Comparison of ENCODE assay signal across 21 mouse cellular contexts in the genomic region with DNA sequence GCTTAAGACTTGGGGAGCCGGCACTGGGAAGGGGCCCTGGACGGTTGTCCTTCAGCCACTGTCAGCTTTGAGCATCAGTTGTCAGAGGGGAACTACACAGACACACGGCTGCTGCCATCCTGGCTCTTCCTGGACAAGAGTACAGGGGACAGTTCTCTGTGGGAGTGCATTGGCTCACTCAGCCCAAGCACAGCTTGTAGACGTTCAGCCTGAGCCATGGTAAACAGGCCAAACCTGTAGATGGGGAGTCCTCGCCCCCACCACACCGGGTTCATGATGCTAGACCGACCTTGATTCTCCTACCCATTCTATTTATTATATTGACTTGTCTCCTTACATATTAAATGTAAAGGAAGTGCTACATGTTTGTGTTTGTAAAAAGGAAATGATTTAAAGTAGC. TPM values are rescaled to one million over a fixed set of nuclear protein-coding genes. Genes with fewer than 3 reads are reported as not detected.
DNase-seq lines count a peak whose midpoint lies in the region; ATAC-seq lines count a peak whose summit lies in the region.
"Had no signal": no experiment of that assay in that cellular context is flagged by ENCODE, and none has a peak within 500 bp of the region (broad histone marks: within the 10 kb centered on the region; RNA-seq: fewer than 3 reads in every experiment).

No protein-coding gene starts in this region.

- no peak overlapping the region for H3K9ac ChIP-seq in forebrain, embryonic 11.5 days (ENCODE audit: low read length)
- H3K9ac ChIP-seq in forebrain, embryonic 13.5 days = no peak overlapping the region
- no peak overlapping the region for H3K9ac ChIP-seq in liver, embryonic 11.5 days (ENCODE audit: low read depth, low read length)
- H3K9ac ChIP-seq: embryonic facial prominence, embryonic 13.5 days; heart, embryonic 15.5 days; hindbrain, embryonic 13.5 days had no signal

- no peaks in the 10 kb centered on the region for H3K27me3 ChIP-seq in forebrain, embryonic 11.5 days (ENCODE audit: control insufficient read depth, insufficient read depth, low read length)
- H3K27me3 ChIP-seq in forebrain, embryonic 13.5 days = no peaks in the 10 kb centered on the region
- H3K27me3 ChIP-seq in liver, embryonic 11.5 days (replicated peaks; ENCODE audit: control insufficient read depth, insufficient read depth, low read length) = no peaks in the 10 kb centered on the region
- H3K27me3 ChIP-seq: embryonic facial prominence, embryonic 13.5 days; heart, embryonic 15.5 days; hindbrain, embryonic 13.5 days had no signal

- H3K36me3 ChIP-seq in forebrain, embryonic 11.5 days (ENCODE audit: control insufficient read depth, insufficient read depth, low read length) = no peaks in the 10 kb centered on the region
- H3K36me3 ChIP-seq in forebrain, embryonic 13.5 days (ENCODE audit: poor library complexity, severe bottlenecking) = peaks cover 30% of the 10 kb centered on the region
- H3K36me3 ChIP-seq in liver, embryonic 11.5 days (ENCODE audit: control insufficient read depth, insufficient read depth, low read length) = no peaks in the 10 kb centered on the region; the same call in 1 of the 2 replicates

- no peak for DNase-seq in cerebellum, adult 11-12 months
- peak; percentile 41 for DNase-seq in forebrain, embryonic 11.5 days (ENCODE audit: low spot score)
- peak; percentile 43 to 46 for DNase-seq in cerebellum, postnatal 10 days
- DNase-seq in liver, embryonic 11.5 days (ENCODE audit: low spot score) = no peak
- no peak for DNase-seq in testis, postnatal 10 days (ENCODE audit: low spot score)
- DNase-seq: adrenal gland, postnatal 10 days; B cell, adult 2 months; heart, adult 18-20 months; heart, postnatal 14 days; kidney, adult 11 months; kidney, adult 9 months had no signal

- H3K4me1 ChIP-seq in forebrain, embryonic 11.5 days (replicated peaks; ENCODE audit: control insufficient read depth, insufficient read depth, low read length) = no peaks in the 10 kb centered on the region
- H3K4me1 ChIP-seq in forebrain, embryonic 13.5 days = no peaks in the 10 kb centered on the region
- H3K4me1 ChIP-seq in liver, embryonic 11.5 days (replicated peaks; ENCODE audit: control insufficient read depth, insufficient read depth, low read length) = no peaks in the 10 kb centered on the region
- H3K4me1 ChIP-seq: embryonic facial prominence, embryonic 13.5 days; heart, embryonic 10.5 days; heart, embryonic 15.5 days; hindbrain, embryonic 13.5 days had no signal

- no peak overlapping the region for H3K4me2 ChIP-seq in forebrain, embryonic 11.5 days (ENCODE audit: low read depth, low read length, severe bottlenecking)
- H3K4me2 ChIP-seq in forebrain, embryonic 13.5 days = no peak overlapping the region
- no peak overlapping the region for H3K4me2 ChIP-seq in liver, embryonic 11.5 days
- H3K4me2 ChIP-seq: embryonic facial prominence, embryonic 13.5 days; heart, embryonic 15.5 days; hindbrain, embryonic 13.5 days had no signal

- no peaks in the 10 kb centered on the region for H3K9me3 ChIP-seq in forebrain, embryonic 11.5 days (ENCODE audit: control insufficient read depth, low read length)
- no peaks in the 10 kb centered on the region for H3K9me3 ChIP-seq in forebrain, embryonic 13.5 days (replicated peaks)
- H3K9me3 ChIP-seq in liver, embryonic 11.5 days (ENCODE audit: control insufficient read depth, low read length) = no peaks in the 10 kb centered on the region
- H3K9me3 ChIP-seq: embryonic facial prominence, embryonic 13.5 days; G1E; heart, embryonic 10.5 days; heart, embryonic 15.5 days; hindbrain, embryonic 13.5 days had no signal

- peak; percentile 85 for ATAC-seq in cerebellum, adult (ENCODE audit: insufficient number of reproducible peaks, low FRiP score, low TSS enrichment)
- no peak for ATAC-seq in forebrain, embryonic 11.5 days (replicated peaks; ENCODE audit: low FRiP score)
- no peak for ATAC-seq in forebrain, embryonic 13.5 days
- ATAC-seq in liver, embryonic 11.5 days (replicated peaks; ENCODE audit: low FRiP score) = no peak
- ATAC-seq: CD4-positive, CD25-positive, alpha-beta regulatory T cell, adult 4 months; forebrain, embryonic 14.5 days; hindbrain, postnatal 0 days had no signal

- H3K27ac ChIP-seq in forebrain, embryonic 11.5 days (ENCODE audit: low read depth, low read length) = no peak overlapping the region
- H3K27ac ChIP-seq in forebrain, embryonic 13.5 days = no peak overlapping the region
- H3K27ac ChIP-seq in liver, embryonic 11.5 days (ENCODE audit: low read depth, low read length) = no peak overlapping the region
- H3K27ac ChIP-seq: embryonic facial prominence, embryonic 13.5 days; heart, embryonic 10.5 days; heart, embryonic 15.5 days; hindbrain, embryonic 13.5 days; hindbrain, postnatal 0 days had no signal

- H3K4me3 ChIP-seq in forebrain, embryonic 11.5 days (ENCODE audit: low read depth, low read length) = no peak overlapping the region
- no peak overlapping the region for H3K4me3 ChIP-seq in forebrain, embryonic 13.5 days
- no peak overlapping the region for H3K4me3 ChIP-seq in liver, embryonic 11.5 days (ENCODE audit: low read depth, low read length)
- H3K4me3 ChIP-seq: embryonic facial prominence, embryonic 13.5 days; heart, embryonic 10.5 days; heart, embryonic 15.5 days; hindbrain, embryonic 13.5 days had no signal

- WGBS in forebrain, embryonic 11.5 days = 92% methylated on average over 7 of the region's 7 CpGs
- 90% methylated on average over 7 of the region's 7 CpGs for WGBS in forebrain, embryonic 13.5 days
- 84% methylated on average over 7 of the region's 7 CpGs for WGBS in liver, embryonic 11.5 days

RNA-seq across cellular contexts. Expression of gene Actr10, which starts 42.4 kb away (rescaled TPM):
- polyA plus RNA-seq in forebrain, embryonic 11.5 days (2014; fragmentation: Nextera tagmentation; extraction: Ambion mirVana) = 251 and 261 TPM in 2 replicates
- polyA plus RNA-seq in forebrain, embryonic 13.5 days (2015; fragmentation: Nextera tagmentation; extraction: Ambion mirVana) = 272 and 281 TPM in 2 replicates
- polyA plus RNA-seq in liver, embryonic 11.5 days (2014; fragmentation: Nextera tagmentation; extraction: Ambion mirVana) = 197 and 201 TPM in 2 replicates

Comparison
In these comparisons a context has a peak if more than half of its experiments do, and no peak if none do; other contexts are left out.
1. DNase-seq: peak in forebrain, embryonic 11.5 days (single experiment) and cerebellum, postnatal 10 days (2 of 2); none in cerebellum, adult 11-12 months (single experiment), liver, embryonic 11.5 days (single experiment) and testis, postnatal 10 days (single experiment).